Mouse (Mus musculus) intestine, embryonic 14.5 days (tissue): ENCODE measurements around the gene Ndufc1. TPM values are rescaled to one million over a fixed set of nuclear protein-coding genes. Genes with fewer than 3 reads are reported as not detected.
A peak's percentile ranks its signal among the peaks of the same experiment; 100 is the strongest.
"Not testable (repeated sequence)": the region's sequence is repeated elsewhere in the genome, so short reads cannot be mapped to it uniquely, and the experiment has no call there.

Experiments used
- ATAC-seq: fragments of 200-750 bp; cut with Nextera tagmentation; replicated peaks from 2 replicates; pipeline ENCODE4 v1.8.0; 2017; ENCODE audit warnings: low read depth, moderate number of reproducible peaks, moderate TSS enrichment, moderate library complexity; ENCODE audit not compliant: low FRiP score, low TSS enrichment
- DNase-seq: peaks from one replicate; pipeline ENCODE4 v3.0.0-alpha.2; 2018; ENCODE audit warnings: low spot score
- H3K27ac ChIP-seq: fragments of 300-500 bp; sonication (generic); 2 replicates; pipeline ENCODE4 v1.5.1; 2014; ENCODE audit warnings: low read depth, mild to moderate bottlenecking, control low read depth
- H3K27me3 ChIP-seq: fragments of 300-500 bp; sonication (generic); replicated peaks from 2 replicates; pipeline ENCODE4 v1.6.1; 2014; ENCODE audit warnings: low read length, control low read depth; ENCODE audit not compliant: control insufficient read depth, insufficient read depth
- H3K36me3 ChIP-seq: fragments of 300-500 bp; sonication (generic); 2 replicates; pipeline ENCODE4 v1.6.1; 2014; ENCODE audit warnings: low read length, control low read depth; ENCODE audit not compliant: control insufficient read depth, insufficient read depth
- H3K4me1 ChIP-seq: fragments of 300-500 bp; sonication (generic); replicated peaks from 2 replicates; pipeline ENCODE4 v1.6.1; 2014; ENCODE audit warnings: low read length, control low read depth, mixed read lengths; ENCODE audit not compliant: control insufficient read depth, insufficient read depth
- H3K4me2 ChIP-seq: fragments of 300-500 bp; sonication (generic); 2 replicates; pipeline ENCODE4 v1.6.1; 2014; ENCODE audit warnings: low read length
- H3K4me3 ChIP-seq: fragments of 300-500 bp; sonication (generic); 2 replicates; pipeline ENCODE4 v1.5.1; 2014; ENCODE audit warnings: low read depth, low read length, control low read depth, mixed read lengths
- H3K9ac ChIP-seq: fragments of 300-500 bp; sonication (generic); 2 replicates; pipeline ENCODE4 v1.6.1; 2014; ENCODE audit warnings: mild to moderate bottlenecking, low read length
- H3K9me3 ChIP-seq: fragments of 300-500 bp; sonication (generic); 2 replicates; pipeline ENCODE4 v1.6.1; 2016; ENCODE audit warnings: low read length, control low read depth; ENCODE audit not compliant: control insufficient read depth
- WGBS: fragments of 180-500 bp; shearing (Covaris S2); extraction: QIAGEN DNeasy Blood & Tissue Kit; methylation state at CpG from one replicate; pipeline ENCODE4 v1.1.7; 2014; 5-methylcytosine and 5-hydroxymethylcytosine counted together
- polyA plus RNA-seq: library from polyadenylated mRNA; unstranded; fragments of >200 nt; fragmentation: Nextera tagmentation; extraction: Ambion mirVana; gene quantifications from 2 replicates; pipeline ENCODE4 v1.2.1, GENCODE M21; 2014

The Ndufc1 gene
- polyA plus RNA-seq = 751 and 824 TPM in 2 replicates

DNA sequence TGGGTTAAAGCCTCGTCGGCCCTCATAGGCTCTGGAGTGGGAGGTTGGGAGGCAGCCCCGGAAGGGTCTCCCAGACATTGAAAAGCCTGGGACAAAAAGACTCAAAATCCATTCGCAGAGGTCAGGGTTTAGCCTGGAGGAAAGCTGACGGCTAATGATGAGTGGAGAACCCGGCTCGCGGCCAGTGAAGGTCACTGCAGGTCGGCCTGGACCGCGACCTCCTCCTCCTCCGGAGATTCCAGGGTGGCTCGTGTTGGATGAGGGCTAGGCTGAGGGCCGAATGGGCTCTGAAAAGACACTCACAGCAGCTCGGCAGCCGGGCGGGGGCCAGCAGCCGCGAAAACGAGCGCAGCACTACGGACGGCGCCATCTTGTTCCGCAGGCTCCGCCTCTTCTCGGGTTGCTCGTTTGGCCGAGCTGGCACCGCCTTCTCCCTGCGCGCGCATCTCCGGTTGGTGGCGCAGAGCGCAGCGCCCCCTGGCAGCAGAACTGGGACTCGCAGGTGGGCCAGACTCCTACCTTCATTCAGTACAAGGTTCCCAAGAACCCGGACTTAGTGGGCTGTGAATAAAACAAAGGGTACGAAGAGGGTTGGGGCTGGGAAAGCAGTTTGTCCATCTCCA is at the start of gene Ndufc1:
Gene Ndufc1 (minus strand): TSS at position 428 of the 623 bp plus-strand sequence.
- DNase-seq = peak; percentile 100
- under 1% methylated on average over 40 of the region's 40 CpGs for WGBS
- ATAC-seq = peak; percentile 90
- Histone ChIP-seq H3K4me3 (peak within 1 kb of the TSS; percentile 95), H3K4me2 (peak within 1 kb of the TSS; percentile 72), H3K27ac (peak within 1 kb of the TSS; percentile 94), H3K9me3 (no peaks in the 10 kb centered on the region), H3K4me1 (peaks cover 7% of the 10 kb centered on the region), H3K9ac (peak within 1 kb of the TSS; percentile 94), H3K27me3 (no peaks in the 10 kb centered on the region), H3K36me3 (peaks cover 28% of the 10 kb centered on the region)

DNA sequence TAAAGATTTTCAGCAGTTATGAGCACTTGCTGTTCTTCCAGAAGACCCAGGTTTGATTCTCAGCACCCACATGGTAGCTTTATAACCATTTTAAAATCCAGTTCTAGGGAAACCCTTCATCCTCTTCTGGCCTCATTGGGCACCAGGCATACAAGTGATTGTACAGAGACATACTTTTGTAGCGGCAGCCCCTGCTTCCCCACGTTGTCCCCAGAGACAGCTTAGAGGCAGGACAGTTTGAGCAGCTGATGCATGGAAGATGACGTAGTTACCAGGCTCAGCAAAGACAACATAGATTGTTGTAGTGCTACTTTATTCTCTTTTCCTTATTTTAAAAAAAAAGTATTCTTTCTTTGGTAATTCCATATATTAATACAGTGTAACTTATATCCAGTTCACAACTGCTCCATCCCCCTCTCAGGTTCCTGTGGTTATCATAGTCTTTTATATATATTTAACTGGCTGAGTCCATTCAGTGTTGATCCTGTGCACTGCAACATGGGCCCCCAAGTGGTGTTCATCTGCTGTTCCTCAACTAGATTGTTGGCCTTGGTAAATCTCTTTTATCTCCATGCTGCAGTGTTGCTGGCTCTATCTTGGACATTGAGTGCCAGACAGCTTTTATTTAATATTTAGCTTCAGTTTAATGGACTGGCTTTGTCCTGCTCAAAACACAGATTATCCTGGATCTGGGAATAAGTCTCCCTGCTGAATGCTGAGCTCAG is 26.2 kb upstream of the Ndufc1 start:
- ATAC-seq = no peak
- H3K4me2 ChIP-seq = no peak overlapping the region
- H3K27ac ChIP-seq = no peak overlapping the region
- no peak for DNase-seq
- no peak overlapping the region for H3K9ac ChIP-seq
- no peaks in the 10 kb centered on the region for H3K9me3 ChIP-seq
- peaks cover 31% of the 10 kb centered on the region for H3K36me3 ChIP-seq
- 87% methylated on average over 3 of the region's 3 CpGs for WGBS
- H3K4me1 ChIP-seq = no peaks in the 10 kb centered on the region
- H3K27me3 ChIP-seq = no peaks in the 10 kb centered on the region
- no peak overlapping the region for H3K4me3 ChIP-seq

DNA sequence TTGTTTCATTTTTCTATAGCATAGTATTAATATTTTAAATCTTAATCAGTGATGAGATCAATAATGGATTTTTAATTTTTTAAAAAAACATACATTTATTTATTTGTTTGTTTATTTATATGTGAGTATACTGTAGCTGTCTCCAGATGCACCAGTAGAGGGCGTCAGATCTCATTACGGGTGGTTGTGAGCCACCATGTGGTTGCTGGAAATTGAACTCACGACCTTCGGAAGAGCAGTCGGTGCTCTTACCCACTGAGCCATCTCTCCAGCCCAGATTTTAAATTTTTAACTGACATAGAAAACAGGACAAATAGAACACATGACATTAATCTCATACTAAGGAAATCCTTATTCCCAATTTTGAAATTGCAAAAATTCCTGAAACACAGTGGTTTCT is 25.6 kb upstream of the Ndufc1 start:
- ATAC-seq, H3K4me1 ChIP-seq, H3K4me3 ChIP-seq, H3K27ac ChIP-seq, H3K4me2 ChIP-seq, H3K9ac ChIP-seq, DNase-seq, H3K9me3 ChIP-seq, H3K27me3 ChIP-seq: not testable (repeated sequence)
- 85% methylated on average over 5 of the region's 5 CpGs for WGBS
- peaks cover 27% of the 10 kb centered on the region for H3K36me3 ChIP-seq

DNA sequence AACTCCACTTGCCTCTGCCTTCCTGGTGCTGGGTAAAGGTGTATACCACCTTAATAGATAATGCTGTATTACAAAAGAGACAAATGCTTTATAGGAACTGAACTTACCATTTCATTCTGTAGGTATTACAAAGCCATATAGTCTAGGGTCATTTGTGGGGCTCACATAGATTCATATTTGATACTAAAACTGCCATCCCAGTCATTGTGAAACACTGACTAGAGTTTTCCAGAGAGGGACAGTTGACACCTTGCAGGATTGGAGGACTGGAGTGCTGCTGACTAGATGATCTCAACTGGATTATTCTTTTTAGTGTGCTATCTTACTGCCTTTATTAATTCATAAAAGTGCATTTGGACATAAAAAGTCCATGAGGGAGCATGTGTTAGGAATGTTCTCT is 16.6 kb upstream of the Ndufc1 start:
- DNase-seq (no peak), ATAC-seq (no peak)
- Histone ChIP-seq H3K4me3 (no peak overlapping the region), H3K4me2 (no peak overlapping the region), H3K27ac (no peak overlapping the region), H3K4me1 (no peaks in the 10 kb centered on the region), H3K9me3 (no peaks in the 10 kb centered on the region), H3K27me3 (no peaks in the 10 kb centered on the region), H3K36me3 (no peaks in the 10 kb centered on the region), H3K9ac (no peak overlapping the region)

DNA sequence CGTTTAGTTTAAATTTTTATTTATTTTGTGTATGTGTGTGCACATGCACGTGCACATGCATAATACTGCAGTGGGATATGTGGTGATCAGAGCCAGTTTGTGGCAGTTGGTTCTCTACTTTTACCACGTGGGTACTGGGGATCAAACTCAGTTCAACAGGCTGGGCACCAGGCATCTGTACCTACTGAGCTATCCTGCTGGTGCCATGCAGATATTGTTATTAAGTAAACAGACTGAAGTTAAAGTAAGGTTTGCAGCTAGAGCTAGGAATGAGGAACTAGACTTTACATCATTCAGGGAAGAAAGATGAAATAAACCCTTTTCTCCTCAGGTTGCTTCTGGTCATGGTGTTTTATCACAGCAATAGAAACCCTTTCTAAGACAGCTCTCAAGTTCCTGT is 13.1 kb upstream of the Ndufc1 start:
- H3K4me3 ChIP-seq = no peak overlapping the region
- no peak overlapping the region for H3K4me2 ChIP-seq
- H3K4me1 ChIP-seq = peaks cover 15% of the 10 kb centered on the region
- no peak overlapping the region for H3K27ac ChIP-seq
- no peaks in the 10 kb centered on the region for H3K9me3 ChIP-seq
- ATAC-seq = no peak
- DNase-seq = no peak
- WGBS = 75% methylated on average over 3 of the region's 3 CpGs
- no peaks in the 10 kb centered on the region for H3K27me3 ChIP-seq
- no peak overlapping the region for H3K9ac ChIP-seq
- H3K36me3 ChIP-seq = 0 out of 2 replicates have a peak, but pooled peaks cover 3% of the 10 kb centered on the region

GRCm38 (mm10) chr3:51417966-51418365 is 9.2 kb upstream of the Ndufc1 start:
- H3K9ac ChIP-seq = no peak overlapping the region
- DNase-seq = no peak
- no peaks in the 10 kb centered on the region for H3K9me3 ChIP-seq
- H3K4me2 ChIP-seq = peak overlapping the region; percentile 84
- 0 out of 2 replicates have a peak, but pooled peaks cover 3% of the 10 kb centered on the region for H3K36me3 ChIP-seq
- WGBS = 65% methylated on average over 2 of the region's 2 CpGs
- ATAC-seq = no peak
- peaks cover 23% of the 10 kb centered on the region for H3K4me1 ChIP-seq
- H3K27ac ChIP-seq = no peak overlapping the region
- H3K4me3 ChIP-seq = 0 out of 2 replicates have a peak overlapping the region, but pooled peaks have one; percentile 99
- no peaks in the 10 kb centered on the region for H3K27me3 ChIP-seq

DNA sequence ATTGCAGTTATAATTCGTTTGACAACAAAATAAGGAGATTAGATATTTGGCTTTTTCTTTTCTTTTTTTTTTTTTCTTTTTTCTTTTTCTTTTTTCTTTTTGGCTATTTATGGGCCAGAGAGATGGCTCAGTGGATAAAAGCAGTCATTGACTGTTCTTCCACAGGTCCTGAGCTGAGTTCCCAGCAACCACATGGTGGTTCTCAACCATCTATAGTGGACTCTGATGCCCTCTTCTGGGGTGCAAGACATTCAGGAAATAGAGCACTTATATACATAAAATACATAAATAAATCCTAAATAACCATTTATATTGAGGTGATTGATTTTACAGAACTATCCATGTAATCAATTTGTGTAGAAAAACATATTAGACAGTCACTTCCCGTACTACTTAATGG is 8.7 kb upstream of the Ndufc1 start:
- H3K9ac ChIP-seq = peak overlapping the region; percentile 95
- H3K4me3 ChIP-seq = peak overlapping the region; percentile 99
- H3K4me1 ChIP-seq = peaks cover 23% of the 10 kb centered on the region
- ATAC-seq (no peak), DNase-seq (no peak)
- 0 out of 2 replicates have a peak, but pooled peaks cover 3% of the 10 kb centered on the region for H3K36me3 ChIP-seq
- peak overlapping the region; percentile 84 for H3K4me2 ChIP-seq
- no peaks in the 10 kb centered on the region for H3K9me3 ChIP-seq
- H3K27me3 ChIP-seq = no peaks in the 10 kb centered on the region
- WGBS = 46% methylated on average over 2 of the region's 2 CpGs
- H3K27ac ChIP-seq = no peak overlapping the region

GRCm38 (mm10) chr3:51417135-51417458 is 8.3 kb upstream of the Ndufc1 start:
- peak overlapping the region; percentile 99 for H3K4me3 ChIP-seq
- H3K27me3 ChIP-seq = no peaks in the 10 kb centered on the region
- DNase-seq (no peak), ATAC-seq (no peak)
- H3K9ac ChIP-seq = peak overlapping the region; percentile 95
- 0 out of 2 replicates have a peak overlapping the region, but pooled peaks have one; percentile 92 for H3K27ac ChIP-seq
- H3K4me2 ChIP-seq = peak overlapping the region; percentile 84
- no peaks in the 10 kb centered on the region for H3K9me3 ChIP-seq
- 0 out of 2 replicates have a peak, but pooled peaks cover 3% of the 10 kb centered on the region for H3K36me3 ChIP-seq
- H3K4me1 ChIP-seq = peaks cover 23% of the 10 kb centered on the region
- 8% methylated on average over 8 of the region's 8 CpGs for WGBS
